In genomic region chr7:127129638-127130037, GRCm38 (mm10) we compare ENCODE assay signal across 9 mouse cellular contexts. TPM values are rescaled to one million over a fixed set of nuclear protein-coding genes. Genes with fewer than 3 reads are reported as not detected.
DNase-seq lines count a peak whose midpoint lies in the region; ATAC-seq and TF ChIP-seq lines count a peak whose summit lies in the region.
"Had no signal": no experiment of that assay in that cellular context is flagged by ENCODE, and none has a peak within 500 bp of the region (broad histone marks: within the 10 kb centered on the region; RNA-seq: fewer than 3 reads in every experiment).

No protein-coding gene starts in this region.

- H3K36me3 ChIP-seq in heart, embryonic 16.5 days (ENCODE audit: control insufficient read depth, insufficient read depth), result no peaks in the 10 kb centered on the region
- H3K36me3 ChIP-seq in limb, embryonic 14.5 days (ENCODE audit: control insufficient read depth, insufficient read depth, low read length), result no peaks in the 10 kb centered on the region
- H3K36me3 ChIP-seq in stomach, embryonic 15.5 days, result no peaks in the 10 kb centered on the region
- H3K36me3 ChIP-seq: embryonic facial prominence, embryonic 13.5 days had no signal

- no peak for TF ChIP-seq POLR2A in limb, embryonic 14.5 days (IDR thresholded peaks at IDR 0.05; ENCODE audit: borderline replicate concordance, extremely low read depth, insufficient read depth, insufficient read length)

- TF ChIP-seq CTCF in Patski (IDR thresholded peaks at IDR 0.05), result peak; percentile 76

- H3K27ac ChIP-seq in heart, embryonic 16.5 days (ENCODE audit: low read length), result no peak overlapping the region
- no peak overlapping the region for H3K27ac ChIP-seq in limb, embryonic 14.5 days (replicated peaks; ENCODE audit: low read depth, low read length)
- H3K27ac ChIP-seq in stomach, embryonic 15.5 days, result no peak overlapping the region
- H3K27ac ChIP-seq: embryonic facial prominence, embryonic 13.5 days had no signal

- DNase-seq in heart, postnatal 36 days, result no peak
- DNase-seq in A20 (ENCODE audit: low read depth, low spot score), result peak; percentile 48
- DNase-seq in Patski (ENCODE audit: low read depth, low spot score), result no peak
- DNase-seq in fibroblast of lung, adult 2 months (ENCODE audit: low read depth), result peak; percentile 37
- DNase-seq in limb, embryonic 14.5 days (ENCODE audit: low spot score), result peak; percentile 68
- no peak for DNase-seq in gastrocnemius, postnatal 4 days (ENCODE audit: low spot score in 2 of 2)

- H3K9ac ChIP-seq in heart, embryonic 16.5 days (ENCODE audit: low read length), result peak overlapping the region; percentile 20; the same call in 1 of the 2 replicates
- no peak overlapping the region for H3K9ac ChIP-seq in limb, embryonic 14.5 days (ENCODE audit: low read depth, low read length, severe bottlenecking)
- no peak overlapping the region for H3K9ac ChIP-seq in stomach, embryonic 15.5 days
- H3K9ac ChIP-seq: embryonic facial prominence, embryonic 13.5 days had no signal

- H3K4me3 ChIP-seq in heart, embryonic 16.5 days (ENCODE audit: low read length), result no peak overlapping the region
- H3K4me3 ChIP-seq in limb, embryonic 14.5 days (replicated peaks; ENCODE audit: low read length), result no peak overlapping the region
- no peak overlapping the region for H3K4me3 ChIP-seq in stomach, embryonic 15.5 days (replicated peaks)
- H3K4me3 ChIP-seq: embryonic facial prominence, embryonic 13.5 days had no signal

- WGBS in heart, embryonic 16.5 days, result 10% methylated on average over 4 of the region's 4 CpGs
- 15% methylated on average over 4 of the region's 4 CpGs for WGBS in limb, embryonic 14.5 days
- WGBS in stomach, embryonic 15.5 days, result 16% methylated on average over 4 of the region's 4 CpGs

- no peak for ATAC-seq in heart, embryonic 16.5 days (replicated peaks; ENCODE audit: extremely low read depth, insufficient read depth, low FRiP score)
- peak; percentile 51 for ATAC-seq in Patski
- ATAC-seq in limb, embryonic 14.5 days (ENCODE audit: low FRiP score, low read depth), result 0 out of 2 replicates have a peak, but pooled peaks have one; percentile 57
- ATAC-seq in stomach, embryonic 15.5 days (ENCODE audit: insufficient read depth, low FRiP score, low read depth), result peak; percentile 53; the same call in 1 of the 2 replicates

- no peaks in the 10 kb centered on the region for H3K27me3 ChIP-seq in heart, embryonic 16.5 days (ENCODE audit: control insufficient read depth, insufficient read depth, low read length)
- H3K27me3 ChIP-seq in Patski, result no peaks in the 10 kb centered on the region
- H3K27me3 ChIP-seq in limb, embryonic 14.5 days (ENCODE audit: control insufficient read depth, insufficient read depth, low read length), result no peaks in the 10 kb centered on the region
- H3K27me3 ChIP-seq in stomach, embryonic 15.5 days (replicated peaks), result no peaks in the 10 kb centered on the region
- H3K27me3 ChIP-seq: embryonic facial prominence, embryonic 13.5 days had no signal

- CTCF ChIA-PET in Patski (lab: Charles Lee), result interaction anchor here (0.8 to 1.7 kb wide), 10 partner anchors 10 to 62 kb away, joined by 3 to 10 read pairs (median 4); no protein-coding TSS in a partner anchor

- no peak overlapping the region for H3K4me2 ChIP-seq in heart, embryonic 16.5 days (ENCODE audit: low read depth, low read length)
- H3K4me2 ChIP-seq in limb, embryonic 14.5 days (replicated peaks; ENCODE audit: low read depth, low read length, severe bottlenecking), result no peak overlapping the region
- no peak overlapping the region for H3K4me2 ChIP-seq in stomach, embryonic 15.5 days
- H3K4me2 ChIP-seq: embryonic facial prominence, embryonic 13.5 days had no signal

- in situ Hi-C loops in Patski (cut with MboI; ENCODE audit: low pct_unique_long_range_greater_than_20kb), result loop anchor here (5.0 kb wide), 1 partner anchor 53 kb away; no protein-coding TSS in a partner anchor

- H3K9me3 ChIP-seq in heart, embryonic 16.5 days (replicated peaks; ENCODE audit: control insufficient read depth, low read length), result no peaks in the 10 kb centered on the region; the same call in 1 of the 2 replicates
- no peaks in the 10 kb centered on the region for H3K9me3 ChIP-seq in limb, embryonic 14.5 days (ENCODE audit: control insufficient read depth, low read length)
- H3K9me3 ChIP-seq in stomach, embryonic 15.5 days, result no peaks in the 10 kb centered on the region

- POLR2A ChIA-PET in Patski (lab: Charles Lee), result no interaction called here

- H3K4me1 ChIP-seq in heart, embryonic 16.5 days (ENCODE audit: control insufficient read depth, insufficient read depth, low read length), result no peaks in the 10 kb centered on the region
- H3K4me1 ChIP-seq in limb, embryonic 14.5 days (ENCODE audit: control insufficient read depth, insufficient read depth, low read length), result no peaks in the 10 kb centered on the region
- no peaks in the 10 kb centered on the region for H3K4me1 ChIP-seq in stomach, embryonic 15.5 days
- H3K4me1 ChIP-seq: embryonic facial prominence, embryonic 13.5 days had no signal

- intact Hi-C loops in heart, postnatal 36 days (cut with DNase I), result loop anchor here (2.0 to 5.0 kb wide), 2 partner anchors 38 to 99 kb away; no protein-coding TSS in a partner anchor

RNA-seq across cellular contexts. Expression of gene Qprt, which starts 7.6 kb away (rescaled TPM):
- 2.1 and 2.6 TPM in 2 replicates for polyA plus RNA-seq in heart, embryonic 16.5 days (2015; fragmentation: Nextera tagmentation; extraction: Ambion mirVana)
- total RNA-seq in heart, postnatal 36 days (2021), result not detected
- polyA plus RNA-seq in Patski (2021), result not detected
- polyA plus RNA-seq in limb, embryonic 14.5 days (2012; rRNA removed), result 6.0 and 6.5 TPM in 2 replicates
- polyA plus RNA-seq in limb, embryonic 14.5 days (2014; fragmentation: Nextera tagmentation; extraction: Ambion mirVana), result 3.9 and 4.3 TPM in 2 replicates
- polyA plus RNA-seq in stomach, embryonic 15.5 days (2015; fragmentation: Nextera tagmentation; extraction: Ambion mirVana), result 6.1 and 7.4 TPM in 2 replicates
- 1 to 10 TPM; 4.6 to 5.2 TPM for total RNA-seq in gastrocnemius, postnatal 4 days (2021)

RNA-seq across cellular contexts. Expression of gene Spn, which starts 8.0 kb away (rescaled TPM):
- 1.2 and 2.6 TPM in 2 replicates for polyA plus RNA-seq in heart, embryonic 16.5 days (2015; fragmentation: Nextera tagmentation; extraction: Ambion mirVana)
- under 1 TPM; 0.76 to 0.92 TPM for total RNA-seq in heart, postnatal 36 days (2021)
- polyA plus RNA-seq in Patski (2021), result 0.21 TPM
- polyA plus RNA-seq in limb, embryonic 14.5 days (2012; rRNA removed), result 0.73 and 0.87 TPM in 2 replicates
- polyA plus RNA-seq in limb, embryonic 14.5 days (2014; fragmentation: Nextera tagmentation; extraction: Ambion mirVana), result 0.37 and 0.44 TPM in 2 replicates
- 0.64 and 1.0 TPM in 2 replicates for polyA plus RNA-seq in stomach, embryonic 15.5 days (2015; fragmentation: Nextera tagmentation; extraction: Ambion mirVana)
- total RNA-seq in gastrocnemius, postnatal 4 days (2021), result under 1 TPM; 0.54 to 0.91 TPM

RNA-seq across cellular contexts. Expression of gene AI467606, which starts 38.5 kb away (rescaled TPM):
- 4.9 and 8.4 TPM in 2 replicates for polyA plus RNA-seq in heart, embryonic 16.5 days (2015; fragmentation: Nextera tagmentation; extraction: Ambion mirVana)
- 1 to 10 TPM; 1.6 to 1.9 TPM for total RNA-seq in heart, postnatal 36 days (2021)
- polyA plus RNA-seq in Patski (2021), result 0.71 TPM
- polyA plus RNA-seq in limb, embryonic 14.5 days (2012; rRNA removed), result 5.6 and 7.1 TPM in 2 replicates
- polyA plus RNA-seq in limb, embryonic 14.5 days (2014; fragmentation: Nextera tagmentation; extraction: Ambion mirVana), result 4.9 and 5.3 TPM in 2 replicates
- polyA plus RNA-seq in stomach, embryonic 15.5 days (2015; fragmentation: Nextera tagmentation; extraction: Ambion mirVana), result 4.7 and 5.0 TPM in 2 replicates
- total RNA-seq in gastrocnemius, postnatal 4 days (2021), result 1 to 10 TPM; 1.3 to 1.8 TPM

RNA-seq across cellular contexts. Expression of gene Zg16, which starts 42.5 kb away (rescaled TPM):
- 18.3 TPM in 1 of 2 replicates, not detected in the other for polyA plus RNA-seq in heart, embryonic 16.5 days (2015; fragmentation: Nextera tagmentation; extraction: Ambion mirVana)
- not detected for total RNA-seq in heart, postnatal 36 days (2021)
- polyA plus RNA-seq in Patski (2021), result not detected
- polyA plus RNA-seq in limb, embryonic 14.5 days (2012; rRNA removed), result 0.45 TPM in 1 of 2 replicates, not detected in the other
- polyA plus RNA-seq in limb, embryonic 14.5 days (2014; fragmentation: Nextera tagmentation; extraction: Ambion mirVana), result not detected in 2 replicates
- 14.5 and 34.1 TPM in 2 replicates for polyA plus RNA-seq in stomach, embryonic 15.5 days (2015; fragmentation: Nextera tagmentation; extraction: Ambion mirVana)
- total RNA-seq in gastrocnemius, postnatal 4 days (2021), result under 1 TPM in 1 of 2 experiments, not detected in 1; 0.47 TPM
- polyA plus RNA-seq: embryonic facial prominence, embryonic 13.5 days had no signal

Comparison
In these comparisons a context has a peak if more than half of its experiments do, and no peak if none do; other contexts are left out.
1. DNase-seq: peak in A20 (single experiment), fibroblast of lung, adult 2 months (single experiment) and limb, embryonic 14.5 days (single experiment); none in heart, postnatal 36 days (0 of 2), Patski (single experiment) and gastrocnemius, postnatal 4 days (0 of 2).